8 mouse cellular contexts compared by ENCODE assay signal in the genomic region with DNA sequence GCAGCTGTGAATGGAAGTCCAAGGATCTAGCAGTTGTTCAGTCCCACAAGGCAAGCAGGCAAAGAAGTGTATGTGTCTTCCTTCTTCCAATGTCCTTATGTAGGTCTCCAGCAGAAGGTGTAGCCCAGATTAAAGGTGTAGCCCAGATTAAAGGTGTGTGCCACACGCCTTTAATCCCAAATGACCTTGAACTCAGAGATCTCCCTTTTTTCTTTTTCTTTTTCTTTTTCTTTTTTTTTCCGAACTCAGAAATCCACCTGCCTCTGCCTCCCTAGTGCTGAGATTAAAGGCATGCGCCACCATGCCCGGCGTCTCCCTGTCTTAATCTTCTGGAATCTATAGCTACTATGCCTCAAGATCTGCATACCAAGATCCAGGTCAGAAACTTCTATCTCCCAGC. TPM values are rescaled to one million over a fixed set of nuclear protein-coding genes. Genes with fewer than 3 reads are reported as not detected.
A peak's percentile ranks its signal among the peaks of the same experiment; 100 is the strongest.
DNase-seq lines count a peak whose midpoint lies in the region; ATAC-seq and TF ChIP-seq lines count a peak whose summit lies in the region.
"Not testable (repeated sequence)": the region's sequence is repeated elsewhere in the genome, so short reads cannot be mapped to it uniquely, and the experiment has no call there.

Cdk2ap1 (minus strand) TSS at position 101 of the 400 bp plus-strand sequence.

- not testable (repeated sequence) for H3K27me3 ChIP-seq in C2C12 (ENCODE audit: control insufficient read depth, insufficient read depth, insufficient read length); forebrain, embryonic 16.5 days (replicated peaks; ENCODE audit: control insufficient read depth, insufficient read depth, low read length); heart, embryonic 14.5 days (ENCODE audit: control insufficient read depth, insufficient read depth, low read length); intestine, embryonic 15.5 days (replicated peaks); lung, embryonic 16.5 days (ENCODE audit: control insufficient read depth, insufficient read depth, low read depth, low read length); neural tube, embryonic 14.5 days (ENCODE audit: control insufficient read depth, insufficient read depth, low read length)

- 90% methylated on average over 5 of the region's 5 CpGs for WGBS in forebrain, embryonic 16.5 days
- WGBS in heart, embryonic 14.5 days: 93% methylated on average over 5 of the region's 5 CpGs
- 89% methylated on average over 5 of the region's 5 CpGs for WGBS in intestine, embryonic 15.5 days
- 89% methylated on average over 5 of the region's 5 CpGs for WGBS in lung, embryonic 16.5 days
- WGBS in neural tube, embryonic 14.5 days: 95% methylated on average over 5 of the region's 5 CpGs

- not testable (repeated sequence) for H3K4me2 ChIP-seq in forebrain, embryonic 16.5 days (ENCODE audit: low read length); heart, embryonic 14.5 days (ENCODE audit: low read length); intestine, embryonic 15.5 days (replicated peaks); lung, embryonic 16.5 days (ENCODE audit: low read depth, low read length); neural tube, embryonic 14.5 days (ENCODE audit: low read depth, low read length)

- H3K9ac ChIP-seq in forebrain, embryonic 16.5 days (replicated peaks; ENCODE audit: low read depth, low read length); heart, embryonic 14.5 days (ENCODE audit: low read length); intestine, embryonic 15.5 days; lung, embryonic 16.5 days (ENCODE audit: low read length); neural tube, embryonic 14.5 days (replicated peaks; ENCODE audit: low read depth, low read length): not testable (repeated sequence)

- H3K9me3 ChIP-seq in forebrain, embryonic 16.5 days (ENCODE audit: control insufficient read depth, low read length); heart, embryonic 14.5 days (ENCODE audit: control insufficient read depth, low read length); intestine, embryonic 15.5 days; lung, embryonic 16.5 days (ENCODE audit: control insufficient read depth, low read length); neural tube, embryonic 14.5 days (ENCODE audit: control insufficient read depth, low read length): not testable (repeated sequence)

- not testable (repeated sequence) for H3K79me3 ChIP-seq in C2C12 (ENCODE audit: low read depth)

- not testable (repeated sequence) for H3K79me2 ChIP-seq in C2C12 (ENCODE audit: control insufficient read depth, insufficient read depth)

- ATAC-seq in forebrain, embryonic 16.5 days; heart, embryonic 14.5 days (ENCODE audit: insufficient number of reproducible peaks, insufficient read depth, low FRiP score, low read depth); intestine, embryonic 15.5 days; lung, embryonic 16.5 days (ENCODE audit: low read depth); neural tube, embryonic 14.5 days (ENCODE audit: low read depth): not testable (repeated sequence)

- not testable (repeated sequence) for H3K27ac ChIP-seq in brown adipose tissue, adult 24 weeks (replicated peaks; ENCODE audit: low read depth, low read length); heart, embryonic 14.5 days (replicated peaks in 1 of 2; ENCODE audit: control insufficient read depth in 1 of 2, insufficient read depth in 1 of 2, low read depth in 2 of 2, low read length in 2 of 2); intestine, embryonic 15.5 days; lung, embryonic 16.5 days (ENCODE audit: low read length); neural tube, embryonic 14.5 days (ENCODE audit: low read depth, low read length)
- peak within 1 kb of the TSS; percentile 71 for H3K27ac ChIP-seq in forebrain, embryonic 16.5 days (ENCODE audit: low read length)

- H3K4me1 ChIP-seq in brown adipose tissue, adult 24 weeks (ENCODE audit: control insufficient read depth, insufficient read depth, insufficient read length, low read length); forebrain, embryonic 16.5 days (replicated peaks; ENCODE audit: control insufficient read depth, insufficient read depth, low read length); heart, embryonic 14.5 days (ENCODE audit: control insufficient read depth in 2 of 2, insufficient read depth in 2 of 2, low read length in 2 of 2); intestine, embryonic 15.5 days (replicated peaks); lung, embryonic 16.5 days (replicated peaks; ENCODE audit: control insufficient read depth, insufficient read depth, low read length); neural tube, embryonic 14.5 days (ENCODE audit: control insufficient read depth, insufficient read depth, low read length): not testable (repeated sequence)

- not testable (repeated sequence) for TF ChIP-seq CTCF in C2C12 (IDR thresholded peaks at IDR 0.05; ENCODE audit: control insufficient read depth, insufficient read depth, insufficient read length)

- H3ac ChIP-seq in C2C12 (ENCODE audit: control insufficient read depth, insufficient read length, low read depth): not testable (repeated sequence)

- intact Hi-C loops in left cerebral cortex, postnatal 14 days (cut with DNase I): not testable (repeated sequence)

- H3K4me3 ChIP-seq in C2C12 (ENCODE audit: insufficient read depth, poor library complexity, severe bottlenecking); brown adipose tissue, adult 24 weeks (ENCODE audit: insufficient read depth, low read depth, low read length); forebrain, embryonic 16.5 days (replicated peaks; ENCODE audit: low read length); heart, embryonic 14.5 days (ENCODE audit: control insufficient read depth in 1 of 2, insufficient read depth in 1 of 2, low read depth in 1 of 2, low read length in 2 of 2); intestine, embryonic 15.5 days (replicated peaks); lung, embryonic 16.5 days (ENCODE audit: low read length); neural tube, embryonic 14.5 days (ENCODE audit: low read depth, low read length): not testable (repeated sequence)

- DNase-seq in left cerebral cortex, postnatal 14 days (ENCODE audit: low spot score in 2 of 2): not testable (repeated sequence)

- H3K36me3 ChIP-seq in C2C12 (ENCODE audit: control insufficient read depth, insufficient read depth); forebrain, embryonic 16.5 days (ENCODE audit: control insufficient read depth, insufficient read depth); heart, embryonic 14.5 days (ENCODE audit: control insufficient read depth, insufficient read depth, low read length); intestine, embryonic 15.5 days; lung, embryonic 16.5 days (ENCODE audit: control insufficient read depth, insufficient read depth, low read length); neural tube, embryonic 14.5 days (ENCODE audit: control insufficient read depth, insufficient read depth, low read length): not testable (repeated sequence)

RNA-seq across cellular contexts. Expression of gene Cdk2ap1, which starts in this region (rescaled TPM):
- polyA plus RNA-seq in C2C12 (2012; fragmentation: generic; extraction: Trizol): 321 TPM
- 61.9 and 82.3 TPM in 2 replicates for polyA plus RNA-seq in brown adipose tissue, adult 24 weeks (2012; ENCODE audit: insufficient read depth, insufficient read length, missing spikeins)
- polyA plus RNA-seq in forebrain, embryonic 16.5 days (2015; fragmentation: Nextera tagmentation; extraction: Ambion mirVana): 60.5 and 74.2 TPM in 2 replicates
- polyA plus RNA-seq in heart, embryonic 14.5 days (2014; fragmentation: Nextera tagmentation; extraction: Ambion mirVana): 133 and 135 TPM in 2 replicates
- 69.0 and 118 TPM in 2 replicates for polyA plus RNA-seq in intestine, embryonic 15.5 days (2015; fragmentation: Nextera tagmentation; extraction: Ambion mirVana)
- total RNA-seq in left cerebral cortex, postnatal 14 days (2021): 100 to 1,000 TPM; 125 to 141 TPM
- 23.9 and 26.1 TPM in 2 replicates for polyA plus RNA-seq in lung, embryonic 16.5 days (2015; fragmentation: Nextera tagmentation; extraction: Ambion mirVana)
- polyA plus RNA-seq in neural tube, embryonic 14.5 days (2014; fragmentation: Nextera tagmentation; extraction: Ambion mirVana): 68.5 and 72.5 TPM in 2 replicates
